Mouse (Mus musculus) CH12.LX (cell line): ENCODE data around the gene Traf1. TPM values are rescaled to one million over a fixed set of nuclear protein-coding genes. Genes with fewer than 3 reads are reported as not detected.

Experiments used
- DNase-seq: peaks from one replicate; pipeline ENCODE4 v3.0.0-alpha.2; 2013; ENCODE audit errors: extremely low read depth
- H3K27ac ChIP-seq: 2 replicates; pipeline ENCODE4 v1.5.1; 2012; ENCODE audit warnings: low read depth, mild to moderate bottlenecking, control low read depth, moderate library complexity; ENCODE audit not compliant: insufficient read depth
- H3K27me3 ChIP-seq: replicated peaks from 2 replicates; pipeline ENCODE3; 2012; ENCODE audit warnings: inconsistent platforms
- H3K36me3 ChIP-seq, 2 experiments: replicated peaks in 1 of 2; 2 replicates each; pipeline versions ENCODE3 to v1.6.1; 2012; ENCODE audit warnings: inconsistent platforms in 1 of 2, low read length in 1 of 2, mild to moderate bottlenecking in 1 of 2, mixed read lengths in 1 of 2, moderate library complexity in 1 of 2; ENCODE audit not compliant: control insufficient read depth in 1 of 2, insufficient read depth in 1 of 2
- H3K4me1 ChIP-seq, 2 experiments: 2 replicates each; pipeline ENCODE4 v1.6.1; 2012; ENCODE audit warnings: inconsistent platforms in 1 of 2, moderate library complexity in 1 of 2; ENCODE audit not compliant: insufficient read depth in 2 of 2, control insufficient read depth in 1 of 2
- H3K4me2 ChIP-seq: 2 replicates; pipeline ENCODE4 v1.6.1; 2012; ENCODE audit warnings: low read depth, mild to moderate bottlenecking, control low read depth; ENCODE audit not compliant: poor library complexity, insufficient read depth, severe bottlenecking
- H3K4me3 ChIP-seq, 3 experiments: fragments of 150-350 bp in 1 of 3; sonication (generic) in 1 of 3; replicated peaks in 1 of 3; 2 replicates each; pipeline versions ENCODE3 to v1.5.1; 2011 to 2012; ENCODE audit warnings: low read depth in 2 of 3, low read length in 2 of 3, mild to moderate bottlenecking in 2 of 3, moderate library complexity in 2 of 3, control low read depth in 1 of 3, improper control_type of control experiment in 1 of 3, inconsistent platforms in 1 of 3, mixed read lengths in 1 of 3; ENCODE audit not compliant: poor library complexity in 1 of 3
- H3K79me2 ChIP-seq: replicated peaks from 2 replicates; pipeline ENCODE4 v1.6.1; 2012; ENCODE audit warnings: mild to moderate bottlenecking, moderate library complexity; ENCODE audit not compliant: control insufficient read depth, poor library complexity, insufficient read depth, severe bottlenecking; ENCODE audit errors: extremely low read depth
- H3K9ac ChIP-seq: 2 replicates; pipeline ENCODE4 v1.6.1; 2012; ENCODE audit warnings: low read depth, mild to moderate bottlenecking, control low read depth, moderate library complexity; ENCODE audit not compliant: insufficient read depth
- H3K9me3 ChIP-seq: replicated peaks from 2 replicates; pipeline ENCODE3; 2012; ENCODE audit warnings: low read length, inconsistent platforms, mixed read lengths
- BHLHE40 ChIP-seq: IDR thresholded peaks from 2 replicates; pipeline ENCODE4 v1.6.1; 2011; ENCODE audit warnings: mild to moderate bottlenecking, low read depth, low read length, improper control_type of control experiment
- CHD1 ChIP-seq: IDR thresholded peaks from 2 replicates; pipeline ENCODE4 v1.6.1; 2012; ENCODE audit warnings: low read depth, low read length, improper control_type of control experiment, inconsistent platforms
- CHD2 ChIP-seq: IDR thresholded peaks from 2 replicates; pipeline ENCODE4 v1.6.1; 2011; ENCODE audit warnings: low read length, improper control_type of control experiment
- CTCF ChIP-seq, 2 experiments: IDR thresholded peaks in 1 of 2; conservative IDR thresholded peaks in 1 of 2; 2 replicates each; pipeline ENCODE4 v1.5.1; 2011 to 2012; ENCODE audit warnings: low read depth in 2 of 2, low read length in 2 of 2, improper control_type of control experiment in 1 of 2, inconsistent platforms in 1 of 2, mild to moderate bottlenecking in 1 of 2, moderate library complexity in 1 of 2
- EP300 ChIP-seq: IDR thresholded peaks from 2 replicates; pipeline ENCODE4 v1.6.1; 2011; ENCODE audit warnings: low read length, improper control_type of control experiment
- HCFC1 ChIP-seq: IDR thresholded peaks from 2 replicates; pipeline ENCODE4 v1.6.1; 2012; ENCODE audit warnings: low read depth, mild to moderate bottlenecking, inconsistent platforms, low read length, improper control_type of control experiment
- IRF4 ChIP-seq: IDR thresholded peaks from 2 replicates; pipeline ENCODE4 v1.6.1; 2014; ENCODE audit warnings: low read depth, mild to moderate bottlenecking, inconsistent platforms, low read length, improper control_type of control experiment
- JUN ChIP-seq: IDR thresholded peaks from 2 replicates; pipeline ENCODE4 v1.6.1; 2011; ENCODE audit warnings: low read depth, mild to moderate bottlenecking, low read length, improper control_type of control experiment, moderate library complexity; ENCODE audit not compliant: insufficient read depth
- MAX ChIP-seq: IDR thresholded peaks from 2 replicates; pipeline ENCODE4 v1.6.1; 2011; ENCODE audit warnings: low read length, improper control_type of control experiment
- NELFE ChIP-seq: IDR thresholded peaks from 2 replicates; pipeline ENCODE4 v1.6.1; 2011; ENCODE audit warnings: low read depth, low read length, improper control_type of control experiment
- POLR2A ChIP-seq: IDR thresholded peaks from 2 replicates; pipeline ENCODE4 v1.6.1; 2011; ENCODE audit warnings: low read depth, mild to moderate bottlenecking, improper control_type of control experiment, low read length
- POLR2AphosphoS2 ChIP-seq: IDR thresholded peaks from 2 replicates; pipeline ENCODE4 v1.6.1; 2011; ENCODE audit warnings: low read depth, low read length, improper control_type of control experiment
- RCOR1 ChIP-seq: conservative IDR thresholded peaks from 2 replicates; pipeline ENCODE4 v1.6.1; 2012; ENCODE audit warnings: low read depth, mild to moderate bottlenecking, inconsistent platforms, low read length, improper control_type of control experiment
- SIN3A ChIP-seq: IDR thresholded peaks from 2 replicates; pipeline ENCODE4 v1.6.1; 2012; ENCODE audit warnings: low read length, improper control_type of control experiment, inconsistent platforms
- TBP ChIP-seq: conservative IDR thresholded peaks from 2 replicates; pipeline ENCODE4 v1.6.1; 2011; ENCODE audit warnings: low read depth, low read length, improper control_type of control experiment
- TCF12 ChIP-seq: IDR thresholded peaks from 2 replicates; pipeline ENCODE4 v1.6.1; 2014; ENCODE audit warnings: low read depth, mild to moderate bottlenecking, inconsistent platforms, low read length, improper control_type of control experiment
- UBTF ChIP-seq: IDR thresholded peaks from 2 replicates; pipeline ENCODE4 v1.6.1; 2012; ENCODE audit warnings: low read depth, mild to moderate bottlenecking, inconsistent platforms, low read length, improper control_type of control experiment, moderate library complexity
- USF1 ChIP-seq: IDR thresholded peaks from 2 replicates; pipeline ENCODE4 v1.6.1; 2014; ENCODE audit warnings: low read depth, mild to moderate bottlenecking, inconsistent platforms, low read length, improper control_type of control experiment
- ZNF384 ChIP-seq: IDR thresholded peaks from 2 replicates; pipeline ENCODE4 v1.6.1; 2012; ENCODE audit warnings: low read depth, low read length, improper control_type of control experiment, inconsistent platforms
- dilution Hi-C: fragments of 300-500 bp; cut with MboI; formaldehyde crosslinking; loops from 2 replicates; pipeline ENCODE4 v1.14.3; 2020; ENCODE audit warnings: low sequenced_read_pairs; ENCODE audit not compliant: extremely low pct_unique_long_range_greater_than_20kb, extremely low pct_ligation_motif_present
- in situ Hi-C: fragments of 300-500 bp; cut with MboI; formaldehyde crosslinking; loops from 3 replicates; pipeline ENCODE4 v1.14.3; 2019; ENCODE audit warnings: low sequenced_read_pairs, low pct_ligation_motif_present, low pct_unique_long_range_greater_than_20kb, mixed read lengths
- polyA plus RNA-seq: library from polyadenylated mRNA; unstranded; fragments of >175 nt; gene quantifications from 2 replicates; pipeline ENCODE4 v1.2.1, GENCODE M21; 2012; ENCODE audit warnings: low read depth; ENCODE audit not compliant: insufficient read length
- total RNA-seq, 2 experiments: library from RNA; depleted of rRNA; stranded (reverse); fragments of 300-350 nt in 1 of 2; fragments of >200 nt in 1 of 2; gene quantifications; 2 replicates each; pipeline ENCODE4 v1.2.3; 2012 to 2014

Gene Traf1
- total RNA-seq (2012; rRNA removed) (99.2 and 151 TPM in 2 replicates), total RNA-seq (2014; rRNA removed) (58.8 and 66.9 TPM in 2 replicates), polyA plus RNA-seq (46.4 and 47.9 TPM in 2 replicates)

DNA sequence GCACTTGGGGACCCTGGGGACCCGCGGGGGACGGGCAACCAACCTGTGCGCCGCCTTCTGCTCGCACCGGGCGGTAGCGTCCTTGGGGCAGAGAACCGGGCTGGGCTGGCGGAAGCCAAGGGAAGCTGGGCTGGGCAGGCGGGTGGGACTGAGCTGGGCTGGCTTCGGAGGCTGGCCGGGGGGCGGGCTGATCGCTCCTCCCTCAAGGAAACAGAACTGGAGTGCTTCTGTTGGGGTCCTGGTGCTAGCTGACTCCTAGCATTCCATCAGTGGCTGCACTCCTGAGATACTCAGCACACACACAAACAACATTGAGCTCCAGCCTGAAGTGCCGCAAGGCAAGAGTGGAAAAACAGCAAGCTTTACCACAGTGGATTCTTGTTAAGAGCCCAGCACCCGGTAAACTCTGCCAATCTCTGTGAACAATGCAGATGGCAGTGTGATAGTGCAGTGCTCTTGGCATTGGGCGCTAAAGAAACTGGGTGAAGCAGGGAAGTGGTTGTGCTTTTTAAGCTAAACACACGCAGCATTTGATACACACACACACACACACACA, at the start of gene Traf1:
TSS of gene Traf1 (minus strand) at position 292 of the 556 bp plus-strand sequence.
- peak within 1 kb of the TSS; percentile 70 for H3K9ac ChIP-seq
- peak within 1 kb of the TSS; percentile 47 to 68 (median 49) for H3K4me3 ChIP-seq
- TF ChIP-seq CHD2 (0 out of 2 replicates have a peak, but pooled peaks have one; percentile 47), SIN3A (0 out of 2 replicates have a peak, but pooled peaks have one; percentile 39), USF1 (no peak), CHD1 (peak; percentile 79; the same call in 1 of the 2 replicates), TBP (0 out of 2 replicates have a peak, but pooled peaks have one; percentile 44), POLR2A (peak; percentile 39; the same call in 1 of the 2 replicates), RCOR1 (0 out of 2 replicates have a peak, but pooled peaks have one; percentile 18), IRF4 (peak; percentile 29; the same call in 1 of the 2 replicates), MAX (0 out of 2 replicates have a peak, but pooled peaks have one; percentile 11), HCFC1 (0 out of 2 replicates have a peak, but pooled peaks have one; percentile 17), POLR2AphosphoS2 (peak; percentile 46; the same call in 1 of the 2 replicates), ZNF384 (no peak), NELFE (0 out of 2 replicates have a peak, but pooled peaks have one; percentile 14), CTCF (conservative IDR thresholded peaks at IDR 0.05 in 1 of 2, IDR thresholded peaks at IDR 0.05 in 1 of 2; ENCODE audit: low read depth in 2 of 2, low read length in 2 of 2) (no peak), JUN (no peak), BHLHE40 (0 out of 2 replicates have a peak, but pooled peaks have one; percentile 14), TCF12 (peak; percentile 39; the same call in 1 of the 2 replicates), UBTF (peak; percentile 90)
- H3K27me3 ChIP-seq, result no peaks in the 10 kb centered on the region
- peak within 1 kb of the TSS; percentile 97 for H3K27ac ChIP-seq
- peak within 1 kb of the TSS; percentile 74 for H3K4me2 ChIP-seq
- in situ Hi-C loops (loop anchor here (10.0 kb wide), 3 partner anchors 47 to 167 kb away; partner anchors contain the start of genes AI182371, Cntrl, Phf19 and Rabepk), dilution Hi-C loops (no loop called here)
- H3K4me1 ChIP-seq, result peaks cover 17 to 69% of the 10 kb centered on the region in 2 experiments
- peaks cover 0 to 8% of the 10 kb centered on the region in 2 experiments for H3K36me3 ChIP-seq
- H3K79me2 ChIP-seq, result peaks cover 15% of the 10 kb centered on the region
- peaks cover 4% of the 10 kb centered on the region for H3K9me3 ChIP-seq
- DNase-seq, result no peak

DNA sequence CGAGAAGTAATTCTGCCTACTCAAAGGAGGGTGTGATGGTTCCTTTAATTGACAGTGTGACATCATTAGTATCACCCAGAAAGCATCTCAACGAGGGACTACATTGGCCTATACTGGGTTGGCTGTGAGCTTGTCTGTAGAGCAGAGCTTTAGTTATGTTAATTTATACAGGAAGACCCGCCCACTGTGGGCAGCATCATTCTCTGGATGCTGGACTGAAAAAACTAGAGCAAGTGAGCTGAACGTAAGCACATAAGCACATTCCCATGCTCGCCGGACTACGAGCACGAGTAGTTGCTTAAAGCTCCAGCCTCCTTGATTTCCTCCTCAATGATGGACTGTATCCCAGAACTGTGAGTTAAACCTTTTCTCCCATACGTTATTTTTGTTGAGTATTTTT, 37.4 kb upstream of the Traf1 start:
- Histone ChIP-seq H3K27me3 (no peaks in the 10 kb centered on the region), H3K36me3 (no peaks in the 10 kb centered on the region), H3K4me2 (no peak overlapping the region), H3K9me3 (no peaks in the 10 kb centered on the region), H3K4me1 (peaks cover 2 to 8% of the 10 kb centered on the region in 2 experiments; a peak in 2 of 4 replicates), H3K27ac (no peak overlapping the region), H3K79me2 (no peaks in the 10 kb centered on the region), H3K4me3 (no peak overlapping the region), H3K9ac (no peak overlapping the region)
- DNase-seq, result no peak
- in situ Hi-C loops (no loop called here), dilution Hi-C loops (no loop called here)
- TF ChIP-seq POLR2AphosphoS2 (no peak), EP300 (no peak)
